Mouse (Mus musculus): Measurements from ENCODE around the gene Mmp11.

- TF ChIP-seq EP300 (IDR thresholded peaks at IDR 0.05; ENCODE audit: low read depth): no peak
- no peak for TF ChIP-seq CTCF (IDR thresholded peaks at IDR 0.05; ENCODE audit: low read depth)
Measured at GRCm38 (mm10) chr10:75889406-75890153, 46.7 kb downstream of the Mmp11 start.

Data from heart, postnatal 0 days (tissue).